Mouse (Mus musculus): ENCODE measurements around the gene Clec4f. TPM values are rescaled to one million over a fixed set of nuclear protein-coding genes. Genes with fewer than 3 reads are reported as not detected.

Gene Clec4f
- polyA plus RNA-seq (2014; fragmentation: Nextera tagmentation; extraction: Ambion mirVana), result 0.08 TPM in 1 of 2 replicates, not detected in the other

DNA sequence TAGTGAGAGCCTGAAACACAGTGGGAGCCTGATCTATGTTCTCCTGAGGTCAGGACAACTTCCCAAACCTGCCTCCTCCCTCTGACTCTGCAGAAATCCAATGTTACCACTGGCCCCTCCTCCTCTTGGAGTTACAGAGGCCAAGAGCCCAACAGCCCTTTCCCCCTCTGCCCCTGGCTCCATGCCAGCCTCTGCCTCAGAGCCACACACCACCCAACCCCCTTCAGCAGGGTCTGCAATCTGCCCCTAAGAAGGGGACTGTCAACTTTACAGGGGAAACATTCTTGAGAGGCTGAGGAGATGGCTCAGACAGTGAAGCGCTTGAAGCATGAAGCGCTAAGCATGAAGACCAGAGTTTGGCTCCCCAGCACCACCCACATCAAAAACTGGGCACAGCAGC lies at the start of gene Clec4f:
Gene Clec4f (minus strand): TSS at position 101 of the 400 bp plus-strand sequence.
- WGBS, result 96% methylated on average over 2 of the region's 2 CpGs
- no peak within 1 kb of the TSS for H3K27ac ChIP-seq (ENCODE audit: low read depth, low read length)
- H3K4me1 ChIP-seq (ENCODE audit: control insufficient read depth, insufficient read depth, low read length), result no peaks in the 10 kb centered on the region

GRCm38 (mm10) chr6:83704701-83705100 lies 48.7 kb upstream of the Clec4f start:
- no peak overlapping the region for H3K4me2 ChIP-seq (ENCODE audit: low read depth, low read length)
- peaks cover 75% of the 10 kb centered on the region for H3K27me3 ChIP-seq (ENCODE audit: control insufficient read depth, insufficient read depth, low read length)
- H3K4me3 ChIP-seq (ENCODE audit: low read depth, low read length), result no peak overlapping the region
- no peaks in the 10 kb centered on the region for H3K36me3 ChIP-seq (ENCODE audit: control insufficient read depth, insufficient read depth, low read length)
- H3K27ac ChIP-seq (ENCODE audit: low read depth, low read length), result no peak overlapping the region
- 16% methylated on average over 5 of the region's 5 CpGs for WGBS
- no peaks in the 10 kb centered on the region for H3K9me3 ChIP-seq (ENCODE audit: control insufficient read depth, low read length)
- no peaks in the 10 kb centered on the region for H3K4me1 ChIP-seq (ENCODE audit: control insufficient read depth, insufficient read depth, low read length)
- no peak for ATAC-seq (ENCODE audit: low read depth)
- H3K9ac ChIP-seq (replicated peaks; ENCODE audit: low read depth, low read length), result no peak overlapping the region

More for the DNA sequence above, at the start of gene Clec4f:
- Histone ChIP-seq H3K4me2 (ENCODE audit: low read depth, low read length) (no peak within 1 kb of the TSS), H3K4me3 (ENCODE audit: low read depth, low read length) (no peak within 1 kb of the TSS), H3K9me3 (ENCODE audit: control insufficient read depth, low read length) (no peaks in the 10 kb centered on the region), H3K36me3 (ENCODE audit: control insufficient read depth, insufficient read depth, low read length) (no peaks in the 10 kb centered on the region), H3K27me3 (ENCODE audit: control insufficient read depth, insufficient read depth, low read length) (no peaks in the 10 kb centered on the region), H3K9ac (replicated peaks; ENCODE audit: low read depth, low read length) (no peak within 1 kb of the TSS)
- no peak for ATAC-seq (ENCODE audit: low read depth)

- Histone ChIP-seq H3K36me3 (ENCODE audit: control insufficient read depth, insufficient read depth, low read length) (no peaks in the 10 kb centered on the region), H3K27ac (ENCODE audit: low read depth, low read length) (no peak overlapping the region), H3K9me3 (ENCODE audit: control insufficient read depth, low read length) (no peaks in the 10 kb centered on the region), H3K4me1 (ENCODE audit: control insufficient read depth, insufficient read depth, low read length) (no peaks in the 10 kb centered on the region), H3K4me3 (ENCODE audit: low read depth, low read length) (no peak overlapping the region), H3K4me2 (ENCODE audit: low read depth, low read length) (no peak overlapping the region), H3K27me3 (ENCODE audit: control insufficient read depth, insufficient read depth, low read length) (peaks cover 75% of the 10 kb centered on the region), H3K9ac (replicated peaks; ENCODE audit: low read depth, low read length) (no peak overlapping the region)
- no peak for ATAC-seq (ENCODE audit: low read depth)
- 10% methylated on average over 1 of the region's 1 CpGs for WGBS
These were observed 48.3 kb upstream of the Clec4f start for GRCm38 (mm10) chr6:83704294-83704693.

GRCm38 (mm10) chr6:83703722-83704078 lies 47.7 kb upstream of the Clec4f start:
- H3K36me3 ChIP-seq (ENCODE audit: control insufficient read depth, insufficient read depth, low read length), result no peaks in the 10 kb centered on the region
- 2% methylated on average over 10 of the region's 10 CpGs for WGBS
- no peaks in the 10 kb centered on the region for H3K9me3 ChIP-seq (ENCODE audit: control insufficient read depth, low read length)
- no peak for ATAC-seq (ENCODE audit: low read depth)
- H3K27me3 ChIP-seq (ENCODE audit: control insufficient read depth, insufficient read depth, low read length), result peaks cover 75% of the 10 kb centered on the region
- H3K27ac ChIP-seq (ENCODE audit: low read depth, low read length), result no peak overlapping the region
- no peak overlapping the region for H3K9ac ChIP-seq (replicated peaks; ENCODE audit: low read depth, low read length)
- no peak overlapping the region for H3K4me3 ChIP-seq (ENCODE audit: low read depth, low read length)
- no peaks in the 10 kb centered on the region for H3K4me1 ChIP-seq (ENCODE audit: control insufficient read depth, insufficient read depth, low read length)
- H3K4me2 ChIP-seq (ENCODE audit: low read depth, low read length), result no peak overlapping the region

DNA sequence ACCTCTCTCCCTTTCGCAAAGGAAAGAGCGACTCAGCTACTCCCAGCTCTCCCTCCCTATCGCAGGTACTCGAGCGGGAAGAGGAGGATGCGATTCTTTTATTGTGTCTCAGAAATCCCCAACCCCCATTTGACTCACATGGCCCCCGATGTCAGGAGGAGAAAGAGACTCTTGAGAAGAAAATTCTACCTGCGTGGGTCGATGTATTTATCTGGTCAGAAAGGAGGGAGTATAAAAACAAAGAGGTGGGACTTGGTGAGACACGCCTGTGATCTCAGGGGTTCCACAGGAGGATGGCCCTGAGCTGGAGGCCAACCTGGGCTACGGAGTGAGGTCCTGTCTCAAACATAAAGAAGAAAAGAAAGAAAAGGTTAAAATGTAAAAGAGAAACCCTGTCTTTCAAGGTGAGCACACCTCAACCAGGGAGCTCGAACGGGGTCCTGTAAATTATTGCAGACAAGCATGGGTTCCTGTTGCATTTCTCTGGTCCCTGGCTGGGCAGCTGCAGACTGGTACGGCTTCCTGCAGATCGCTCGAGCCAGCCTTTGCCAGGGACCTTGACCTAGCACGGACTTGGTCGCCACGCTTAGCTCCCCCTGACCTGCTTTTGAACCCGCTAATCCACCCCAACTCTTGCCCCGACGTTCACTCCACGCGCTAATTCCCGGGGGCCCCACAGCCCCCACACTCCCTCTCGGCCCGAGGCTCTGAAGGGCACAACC lies 47.2 kb upstream of the Clec4f start:
- Histone ChIP-seq H3K9me3 (ENCODE audit: control insufficient read depth, low read length) (no peaks in the 10 kb centered on the region), H3K27me3 (ENCODE audit: control insufficient read depth, insufficient read depth, low read length) (peaks cover 75% of the 10 kb centered on the region), H3K36me3 (ENCODE audit: control insufficient read depth, insufficient read depth, low read length) (no peaks in the 10 kb centered on the region), H3K4me3 (ENCODE audit: low read depth, low read length) (no peak overlapping the region), H3K4me1 (ENCODE audit: control insufficient read depth, insufficient read depth, low read length) (no peaks in the 10 kb centered on the region), H3K4me2 (ENCODE audit: low read depth, low read length) (no peak overlapping the region), H3K9ac (replicated peaks; ENCODE audit: low read depth, low read length) (no peak overlapping the region), H3K27ac (ENCODE audit: low read depth, low read length) (no peak overlapping the region)
- no peak for ATAC-seq (ENCODE audit: low read depth)
- 0% methylated on average over 27 of the region's 27 CpGs for WGBS

- Histone ChIP-seq H3K27ac (ENCODE audit: low read depth, low read length) (no peak overlapping the region), H3K9me3 (ENCODE audit: control insufficient read depth, low read length) (no peaks in the 10 kb centered on the region), H3K4me2 (ENCODE audit: low read depth, low read length) (no peak overlapping the region), H3K36me3 (ENCODE audit: control insufficient read depth, insufficient read depth, low read length) (no peaks in the 10 kb centered on the region), H3K4me1 (ENCODE audit: control insufficient read depth, insufficient read depth, low read length) (no peaks in the 10 kb centered on the region), H3K4me3 (ENCODE audit: low read depth, low read length) (no peak overlapping the region), H3K27me3 (ENCODE audit: control insufficient read depth, insufficient read depth, low read length) (peaks cover 76% of the 10 kb centered on the region), H3K9ac (replicated peaks; ENCODE audit: low read depth, low read length) (no peak overlapping the region)
- WGBS, result under 1% methylated on average over 53 of the region's 53 CpGs
- ATAC-seq (ENCODE audit: low read depth), result no peak
These were observed 46.4 kb upstream of the Clec4f start for GRCm38 (mm10) chr6:83702146-83702999.

- ATAC-seq (ENCODE audit: low read depth), result no peak
- Histone ChIP-seq H3K9me3 (ENCODE audit: control insufficient read depth, low read length) (no peaks in the 10 kb centered on the region), H3K9ac (replicated peaks; ENCODE audit: low read depth, low read length) (no peak overlapping the region), H3K36me3 (ENCODE audit: control insufficient read depth, insufficient read depth, low read length) (no peaks in the 10 kb centered on the region), H3K27me3 (ENCODE audit: control insufficient read depth, insufficient read depth, low read length) (peaks cover 74% of the 10 kb centered on the region), H3K4me3 (ENCODE audit: low read depth, low read length) (no peak overlapping the region), H3K27ac (ENCODE audit: low read depth, low read length) (no peak overlapping the region), H3K4me2 (ENCODE audit: low read depth, low read length) (no peak overlapping the region), H3K4me1 (ENCODE audit: control insufficient read depth, insufficient read depth, low read length) (no peaks in the 10 kb centered on the region)
- 2% methylated on average over 11 of the region's 11 CpGs for WGBS
These were observed 45.0 kb upstream of the Clec4f start for GRCm38 (mm10) chr6:83701001-83701400.

DNA sequence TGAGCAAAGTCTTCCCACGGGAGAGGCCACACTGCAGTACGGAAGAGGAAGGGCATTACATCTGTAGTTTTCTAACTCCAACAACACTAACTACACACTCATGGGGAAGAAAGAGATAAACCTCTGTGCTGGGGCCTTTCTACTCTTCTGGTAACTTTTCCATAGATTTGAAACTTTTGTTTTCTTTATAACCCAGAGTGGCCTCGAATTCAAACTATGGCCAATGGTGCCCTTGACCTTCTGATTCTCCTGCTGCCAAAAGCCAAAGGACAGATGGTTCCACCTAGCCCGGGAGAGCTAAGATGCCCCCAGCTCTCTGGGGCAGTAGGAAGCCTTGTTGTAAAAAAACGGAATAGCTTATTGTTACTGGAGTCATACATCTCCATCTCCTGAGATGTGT lies 44.0 kb upstream of the Clec4f start:
- Histone ChIP-seq H3K36me3 (ENCODE audit: control insufficient read depth, insufficient read depth, low read length) (no peaks in the 10 kb centered on the region), H3K4me3 (ENCODE audit: low read depth, low read length) (no peak overlapping the region), H3K4me1 (ENCODE audit: control insufficient read depth, insufficient read depth, low read length) (no peaks in the 10 kb centered on the region), H3K9me3 (ENCODE audit: control insufficient read depth, low read length) (no peaks in the 10 kb centered on the region), H3K27ac (ENCODE audit: low read depth, low read length) (no peak overlapping the region), H3K27me3 (ENCODE audit: control insufficient read depth, insufficient read depth, low read length) (peaks cover 74% of the 10 kb centered on the region), H3K9ac (replicated peaks; ENCODE audit: low read depth, low read length) (no peak overlapping the region), H3K4me2 (ENCODE audit: low read depth, low read length) (no peak overlapping the region)
- no peak for ATAC-seq (ENCODE audit: low read depth)
- 1% methylated on average over 5 of the region's 5 CpGs for WGBS

DNA sequence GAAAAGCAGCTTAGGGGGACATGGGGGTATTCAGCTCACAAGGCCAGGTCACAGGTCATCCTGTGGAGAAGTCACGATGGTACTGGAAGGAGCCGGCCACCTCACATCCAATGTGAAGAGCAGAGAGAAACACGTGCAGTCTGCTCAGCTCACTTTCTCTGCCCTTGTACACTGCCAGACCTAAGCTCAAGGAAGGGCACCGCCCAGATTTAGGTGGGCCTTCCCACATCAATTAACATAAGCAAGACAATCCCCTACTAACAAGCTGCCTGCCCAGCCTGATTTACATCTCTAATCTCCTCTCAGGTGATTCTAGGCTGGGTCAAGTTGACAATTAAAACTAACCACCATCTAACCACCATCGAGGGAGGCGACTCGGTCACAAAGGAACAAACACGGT lies 41.9 kb upstream of the Clec4f start:
- Histone ChIP-seq H3K9me3 (ENCODE audit: control insufficient read depth, low read length) (no peaks in the 10 kb centered on the region), H3K36me3 (ENCODE audit: control insufficient read depth, insufficient read depth, low read length) (no peaks in the 10 kb centered on the region), H3K27ac (ENCODE audit: low read depth, low read length) (no peak overlapping the region), H3K27me3 (ENCODE audit: control insufficient read depth, insufficient read depth, low read length) (peaks cover 77% of the 10 kb centered on the region), H3K9ac (replicated peaks; ENCODE audit: low read depth, low read length) (no peak overlapping the region), H3K4me2 (ENCODE audit: low read depth, low read length) (no peak overlapping the region), H3K4me1 (ENCODE audit: control insufficient read depth, insufficient read depth, low read length) (no peaks in the 10 kb centered on the region), H3K4me3 (ENCODE audit: low read depth, low read length) (no peak overlapping the region)
- ATAC-seq (ENCODE audit: low read depth), result no peak
- 2% methylated on average over 8 of the region's 8 CpGs for WGBS

Data from neural tube, embryonic 14.5 days (tissue).